Mouse (Mus musculus) myocyte (in vitro differentiated cells): ENCODE measurements around the gene Zpr1.

Experiments used
- POLR2A ChIP-seq: IDR thresholded peaks from one replicate; pipeline ENCODE4 v1.6.1; 2011; ENCODE audit warnings: low read depth, mild to moderate bottlenecking, control low read depth, moderate library complexity; ENCODE audit not compliant: insufficient read length
- REST ChIP-seq: IDR thresholded peaks from one replicate; pipeline ENCODE4 v1.6.1; 2011; ENCODE audit warnings: mild to moderate bottlenecking, control low read depth, moderate library complexity; ENCODE audit not compliant: insufficient read depth, insufficient read length

GRCm38 (mm10) chr9:46326694-46327405, 54.0 kb downstream of the Zpr1 start:
- TF ChIP-seq REST (no peak), POLR2A (no peak)
